25 mouse cellular contexts compared by ENCODE assay signal in the genomic region with DNA sequence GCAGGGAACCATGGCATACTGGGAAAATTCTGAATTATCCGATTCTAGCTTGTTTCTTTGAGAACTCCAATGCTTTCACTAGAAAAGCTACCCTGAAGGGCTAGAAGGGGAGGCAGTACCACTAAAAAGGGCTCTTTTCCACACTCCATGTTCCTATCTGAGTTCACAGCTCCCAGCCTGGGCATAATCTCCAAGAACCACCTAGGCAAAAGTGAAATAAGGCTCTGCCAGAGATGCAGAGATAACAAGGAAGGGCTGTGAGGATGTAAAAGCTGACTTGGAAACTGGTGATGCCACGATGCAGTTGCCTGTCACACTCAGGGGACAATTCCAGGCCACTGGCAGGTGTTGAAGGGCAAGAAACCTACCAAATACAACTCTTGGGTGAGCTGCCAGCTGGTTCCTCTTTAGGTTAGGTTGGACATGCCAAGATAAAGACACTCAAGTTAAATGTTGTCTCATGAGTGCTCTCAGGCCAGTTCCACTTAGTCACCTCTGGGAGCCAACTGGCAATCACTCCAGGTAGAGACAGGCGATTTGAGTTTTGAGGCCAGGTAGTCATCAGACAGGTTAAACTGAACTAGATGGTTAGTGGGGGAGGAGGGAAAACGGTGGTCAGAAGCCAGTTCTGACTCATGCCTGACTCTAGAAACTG. TPM values are rescaled to one million over a fixed set of nuclear protein-coding genes. Genes with fewer than 3 reads are reported as not detected.
A peak's percentile ranks its signal among the peaks of the same experiment; 100 is the strongest.
DNase-seq lines count a peak whose midpoint lies in the region; ATAC-seq and TF ChIP-seq lines count a peak whose summit lies in the region.
"Had no signal": no experiment of that assay in that cellular context is flagged by ENCODE, and none has a peak within 500 bp of the region (broad histone marks: within the 10 kb centered on the region; RNA-seq: fewer than 3 reads in every experiment).

No protein-coding gene starts in this region.

- no peak for ATAC-seq in lung, postnatal 0 days
- ATAC-seq in liver, embryonic 12.5 days: peak; percentile 80
- no peak for ATAC-seq in intestine, embryonic 16.5 days
- ATAC-seq: forebrain, embryonic 16.5 days; intestine, embryonic 15.5 days had no signal

- no peak for TF ChIP-seq CTCF in lung, postnatal 0 days (IDR thresholded peaks at IDR 0.05)

- no peak overlapping the region for H3K9ac ChIP-seq in lung, postnatal 0 days (replicated peaks; ENCODE audit: low read depth)
- no peak overlapping the region for H3K9ac ChIP-seq in liver, embryonic 12.5 days
- no peak overlapping the region for H3K9ac ChIP-seq in intestine, embryonic 16.5 days (ENCODE audit: low read depth, low read length)
- H3K9ac ChIP-seq: embryonic facial prominence, embryonic 12.5 days; heart, embryonic 13.5 days; hindbrain, embryonic 15.5 days; intestine, embryonic 15.5 days; kidney, embryonic 15.5 days; limb, embryonic 13.5 days had no signal

- no peak overlapping the region for H3K4me3 ChIP-seq in lung, postnatal 0 days (ENCODE audit: low read depth, low read length)
- H3K4me3 ChIP-seq in liver, embryonic 12.5 days: no peak overlapping the region
- H3K4me3 ChIP-seq in intestine, embryonic 16.5 days (ENCODE audit: low read length): no peak overlapping the region
- H3K4me3 ChIP-seq: embryonic facial prominence, embryonic 12.5 days; heart, embryonic 13.5 days; hindbrain, embryonic 15.5 days; intestine, embryonic 15.5 days; kidney, embryonic 15.5 days; limb, embryonic 13.5 days; midbrain, embryonic 10.5 days had no signal

- no peaks in the 10 kb centered on the region for H3K9me3 ChIP-seq in lung, postnatal 0 days (ENCODE audit: low read length)
- H3K9me3 ChIP-seq in liver, embryonic 12.5 days (replicated peaks): no peaks in the 10 kb centered on the region
- no peaks in the 10 kb centered on the region for H3K9me3 ChIP-seq in intestine, embryonic 16.5 days (ENCODE audit: control insufficient read depth, low read length)
- H3K9me3 ChIP-seq: embryonic facial prominence, embryonic 12.5 days; heart, embryonic 13.5 days; hindbrain, embryonic 15.5 days; intestine, embryonic 15.5 days; kidney, embryonic 15.5 days; limb, embryonic 13.5 days; midbrain, embryonic 10.5 days had no signal

- H3K4me1 ChIP-seq in lung, postnatal 0 days (ENCODE audit: insufficient read depth, low read depth, low read length): no peaks in the 10 kb centered on the region
- peaks cover 11% of the 10 kb centered on the region for H3K4me1 ChIP-seq in liver, embryonic 12.5 days
- no peaks in the 10 kb centered on the region for H3K4me1 ChIP-seq in intestine, embryonic 16.5 days (ENCODE audit: control insufficient read depth, insufficient read depth, low read length)
- H3K4me1 ChIP-seq: embryonic facial prominence, embryonic 12.5 days; heart, embryonic 13.5 days; hindbrain, embryonic 15.5 days; intestine, embryonic 15.5 days; kidney, embryonic 15.5 days; limb, embryonic 13.5 days; midbrain, embryonic 10.5 days had no signal

- H3K36me3 ChIP-seq in lung, postnatal 0 days (ENCODE audit: insufficient read depth, low read length): no peaks in the 10 kb centered on the region
- H3K36me3 ChIP-seq in liver, embryonic 12.5 days: no peaks in the 10 kb centered on the region
- H3K36me3 ChIP-seq in intestine, embryonic 16.5 days (ENCODE audit: control insufficient read depth, insufficient read depth, low read length): no peaks in the 10 kb centered on the region
- H3K36me3 ChIP-seq: embryonic facial prominence, embryonic 12.5 days; heart, embryonic 13.5 days; hindbrain, embryonic 15.5 days; intestine, embryonic 15.5 days; kidney, embryonic 15.5 days; limb, embryonic 13.5 days; midbrain, embryonic 10.5 days had no signal

- no peak for TF ChIP-seq EP300 in lung, postnatal 0 days (IDR thresholded peaks at IDR 0.05)

- no peak overlapping the region for H3K4me2 ChIP-seq in lung, postnatal 0 days (replicated peaks; ENCODE audit: low read depth, low read length)
- H3K4me2 ChIP-seq in liver, embryonic 12.5 days: no peak overlapping the region
- no peak overlapping the region for H3K4me2 ChIP-seq in intestine, embryonic 16.5 days (ENCODE audit: low read depth, low read length)
- H3K4me2 ChIP-seq: embryonic facial prominence, embryonic 12.5 days; heart, embryonic 13.5 days; hindbrain, embryonic 15.5 days; intestine, embryonic 15.5 days; kidney, embryonic 15.5 days; limb, embryonic 13.5 days had no signal

- no peaks in the 10 kb centered on the region for H3K27me3 ChIP-seq in lung, postnatal 0 days (replicated peaks; ENCODE audit: insufficient read depth, low read length)
- peaks cover 31% of the 10 kb centered on the region for H3K27me3 ChIP-seq in liver, embryonic 12.5 days (replicated peaks)
- 0 out of 2 replicates have a peak, but pooled peaks cover 4% of the 10 kb centered on the region for H3K27me3 ChIP-seq in intestine, embryonic 16.5 days (replicated peaks; ENCODE audit: control insufficient read depth, insufficient read depth, low read length)
- H3K27me3 ChIP-seq: intestine, embryonic 15.5 days had no signal

- peak; percentile 16 for DNase-seq in adrenal gland, adult 2 months
- DNase-seq in adrenal gland, postnatal 25 days: no peak
- DNase-seq in lung, postnatal 25 days (ENCODE audit: low spot score): peak; percentile 12
- DNase-seq in lung, postnatal 0 days (ENCODE audit: low spot score): no peak
- DNase-seq in neural tube, embryonic 10.5 days (ENCODE audit: extremely low spot score, low spot score): no peak
- no peak for DNase-seq in right cerebral cortex, postnatal 10 days (ENCODE audit: low spot score in 2 of 2)
- DNase-seq: cerebellum, adult 9-10 months; gastrocnemius, postnatal 25 days; heart, postnatal 36 days; kidney, postnatal 4 days; layer of hippocampus, adult 9-11 months; thymus, postnatal 14 days had no signal

- 37% methylated on average over 4 of the region's 4 CpGs for WGBS in lung, postnatal 0 days
- WGBS in liver, embryonic 12.5 days (ENCODE audit: insufficient replicate concordance): 44% methylated on average over 4 of the region's 4 CpGs
- WGBS in intestine, embryonic 16.5 days: 73% methylated on average over 4 of the region's 4 CpGs

- no peak overlapping the region for H3K27ac ChIP-seq in lung, postnatal 0 days (ENCODE audit: low read length)
- no peak overlapping the region for H3K27ac ChIP-seq in liver, embryonic 12.5 days
- no peak overlapping the region for H3K27ac ChIP-seq in intestine, embryonic 16.5 days (ENCODE audit: low read length)
- H3K27ac ChIP-seq: embryonic facial prominence, embryonic 12.5 days; heart, embryonic 13.5 days; hindbrain, embryonic 15.5 days; intestine, embryonic 15.5 days; kidney, embryonic 15.5 days; limb, embryonic 13.5 days; midbrain, embryonic 10.5 days had no signal

RNA-seq across cellular contexts. Expression of a gene that starts 18.4 kb away (rescaled TPM):
- 10 to 100 TPM; 60.0 to 69.0 TPM for total RNA-seq in adrenal gland, adult 2 months (2021)
- polyA plus RNA-seq in adrenal gland, adult 2 months (2012; rRNA removed): 5.7 and 6.7 TPM in 2 replicates
- 60.6 and 65.5 TPM in 2 replicates for total RNA-seq in adrenal gland, postnatal 25 days (2021)
- polyA plus RNA-seq in lung, postnatal 0 days (2015; fragmentation: Nextera tagmentation; extraction: Ambion mirVana): 35.5 and 37.6 TPM in 2 replicates
- 19.0 and 21.0 TPM in 2 replicates for polyA plus RNA-seq in liver, embryonic 12.5 days (2016; fragmentation: Nextera tagmentation; extraction: Ambion mirVana)
- polyA plus RNA-seq in intestine, embryonic 16.5 days (2015; fragmentation: Nextera tagmentation; extraction: Ambion mirVana): 36.5 and 40.3 TPM in 2 replicates

RNA-seq across cellular contexts. Expression of a gene that starts 33.2 kb away (rescaled TPM):
- total RNA-seq in adrenal gland, adult 2 months (2021): under 1 TPM; 0.40 to 0.83 TPM
- 0.30 and 0.42 TPM in 2 replicates for polyA plus RNA-seq in adrenal gland, adult 2 months (2012; rRNA removed)
- total RNA-seq in adrenal gland, postnatal 25 days (2021): 0.88 and 0.95 TPM in 2 replicates
- 0.25 and 0.55 TPM in 2 replicates for polyA plus RNA-seq in lung, postnatal 0 days (2015; fragmentation: Nextera tagmentation; extraction: Ambion mirVana)
- 0.20 and 0.45 TPM in 2 replicates for polyA plus RNA-seq in liver, embryonic 12.5 days (2016; fragmentation: Nextera tagmentation; extraction: Ambion mirVana)
- polyA plus RNA-seq in intestine, embryonic 16.5 days (2015; fragmentation: Nextera tagmentation; extraction: Ambion mirVana): 0.38 and 0.77 TPM in 2 replicates
- total RNA-seq: midbrain, postnatal 0 days had no signal
- polyA plus RNA-seq: heart, embryonic 13.5 days; midbrain, postnatal 0 days had no signal

RNA-seq across cellular contexts. Expression of a gene that starts 46.9 kb away (rescaled TPM):
- total RNA-seq in adrenal gland, adult 2 months (2021): not detected
- not detected in 2 replicates for polyA plus RNA-seq in adrenal gland, adult 2 months (2012; rRNA removed)
- total RNA-seq in adrenal gland, postnatal 25 days (2021): not detected in 2 replicates
- not detected in 2 replicates for polyA plus RNA-seq in lung, postnatal 0 days (2015; fragmentation: Nextera tagmentation; extraction: Ambion mirVana)
- polyA plus RNA-seq in liver, embryonic 12.5 days (2016; fragmentation: Nextera tagmentation; extraction: Ambion mirVana): not detected in 2 replicates
- polyA plus RNA-seq in intestine, embryonic 16.5 days (2015; fragmentation: Nextera tagmentation; extraction: Ambion mirVana): not detected in 2 replicates
- total RNA-seq: gastrocnemius, postnatal 25 days; heart, postnatal 36 days; midbrain, postnatal 0 days had no signal
- polyA plus RNA-seq: embryonic facial prominence, embryonic 12.5 days; forebrain, embryonic 16.5 days; heart, embryonic 13.5 days; hindbrain, embryonic 15.5 days; intestine, embryonic 15.5 days; kidney, embryonic 15.5 days; limb, embryonic 13.5 days; lung, embryonic 16.5 days; midbrain, embryonic 10.5 days; midbrain, postnatal 0 days; small intestine, adult 2 months had no signal

RNA-seq across cellular contexts. Expression of a gene that starts 48.9 kb away (rescaled TPM):
- not detected for total RNA-seq in adrenal gland, adult 2 months (2021)
- polyA plus RNA-seq in adrenal gland, adult 2 months (2012; rRNA removed): not detected in 2 replicates
- not detected in 2 replicates for total RNA-seq in adrenal gland, postnatal 25 days (2021)
- polyA plus RNA-seq in lung, postnatal 0 days (2015; fragmentation: Nextera tagmentation; extraction: Ambion mirVana): not detected in 2 replicates
- polyA plus RNA-seq in liver, embryonic 12.5 days (2016; fragmentation: Nextera tagmentation; extraction: Ambion mirVana): not detected in 2 replicates
- polyA plus RNA-seq in intestine, embryonic 16.5 days (2015; fragmentation: Nextera tagmentation; extraction: Ambion mirVana): not detected in 2 replicates
- total RNA-seq: heart, postnatal 36 days; midbrain, postnatal 0 days had no signal
- polyA plus RNA-seq: embryonic facial prominence, embryonic 12.5 days; forebrain, embryonic 16.5 days; heart, embryonic 13.5 days; hindbrain, embryonic 15.5 days; intestine, embryonic 15.5 days; kidney, embryonic 15.5 days; limb, embryonic 13.5 days; lung, embryonic 16.5 days; midbrain, embryonic 10.5 days; midbrain, postnatal 0 days; small intestine, adult 2 months had no signal

Comparison
In these comparisons a context has a peak if more than half of its experiments do, and no peak if none do; other contexts are left out.
1. DNase-seq: peak in adrenal gland, adult 2 months (single experiment) and lung, postnatal 25 days (single experiment); none in adrenal gland, postnatal 25 days (single experiment), lung, postnatal 0 days (single experiment), neural tube, embryonic 10.5 days (single experiment) and right cerebral cortex, postnatal 10 days (0 of 2).